Mouse (Mus musculus): Measurements from ENCODE around the gene Plxna2.

DNA sequence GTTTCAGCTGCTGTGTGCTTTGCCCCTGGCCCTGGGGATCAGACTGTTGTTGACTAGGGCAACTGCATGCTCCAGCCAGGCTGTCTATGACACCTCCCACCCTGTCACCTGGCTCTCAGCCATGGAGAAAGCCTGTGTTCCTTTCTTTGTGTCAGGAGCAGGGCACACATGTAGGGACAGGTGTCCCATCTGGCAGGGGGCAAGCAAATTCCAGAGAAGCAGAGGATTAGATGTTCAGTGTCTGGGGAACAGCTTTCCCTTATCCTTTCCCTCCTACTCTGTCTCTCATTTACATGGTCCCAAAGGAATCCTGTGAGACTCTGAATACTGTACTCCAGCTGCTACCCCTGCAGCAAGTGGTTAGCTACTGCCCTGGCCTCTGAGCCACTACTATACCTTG lies 121.9 kb downstream of the Plxna2 start:
- TF ChIP-seq EP300 (IDR thresholded peaks at IDR 0.05; ENCODE audit: insufficient read depth, low read depth, low read length) (no peak), CTCF (IDR thresholded peaks at IDR 0.05; ENCODE audit: low read depth, low read length) (no peak), POLR2A (IDR thresholded peaks at IDR 0.05; ENCODE audit: insufficient read depth, low read length) (no peak)
